Mouse (Mus musculus) E14TG2a.4 (cell line): ENCODE measurements at regions not wholly inside any gene's neighbourhood (a gene's known extent, or its start where the extent isn't known, plus 50 kb on each side); places are given as distances from the start of the nearest gene placed in this dataset.

Experiments
- CTCF ChIP-seq: conservative IDR thresholded peaks from 2 replicates; pipeline ENCODE4 v1.5.1; 2014; ENCODE audit warnings: low read length
- NANOG ChIP-seq: IDR thresholded peaks from 2 replicates; pipeline ENCODE4 v1.6.1; 2014; ENCODE audit warnings: borderline replicate concordance, low read length, mixed read lengths
- POU5F1 ChIP-seq: IDR thresholded peaks from 2 replicates; pipeline ENCODE4 v1.6.1; 2014; ENCODE audit warnings: low read length, borderline replicate concordance

GRCm38 (mm10) chr12:47164031-47164717, 345.4 kb upstream of the Nova1 start:
- TF ChIP-seq CTCF (no peak), NANOG (no peak), POU5F1 (no peak)
